Mouse (Mus musculus) layer of hippocampus, adult 8-10 months (tissue): ENCODE results near the gene Slfn2. TPM values are rescaled to one million over a fixed set of nuclear protein-coding genes. Genes with fewer than 3 reads are reported as not detected.
"Not testable (repeated sequence)": the region's sequence is repeated elsewhere in the genome, so short reads cannot be mapped to it uniquely, and the experiment has no call there.

Experiments
- DNase-seq, 2 experiments: peaks; one replicate each; pipeline ENCODE4 v3.0.0; 2022; ENCODE audit warnings: low spot score in 2 of 2
- total RNA-seq, 4 experiments: library from RNA; stranded (reverse); gene quantifications; 2 replicates each; pipeline ENCODE4 v1.2.4; 2022

Slfn2 gene
- 1 to 10 TPM in 2 of 4 experiments, under 1 TPM in 2; 0.43 to 2.9 (median 0.97) TPM for total RNA-seq

GRCm38 (mm10) chr11:83064946-83065345 lies at the start of gene Slfn2:
Slfn2 (plus strand) TSS chr11:83065112.
- DNase-seq = no peak

GRCm38 (mm10) chr11:83016093-83016492 lies 48.8 kb upstream of the Slfn2 start:
- DNase-seq = no peak

GRCm38 (mm10) chr11:83019561-83020519 lies 45.1 kb upstream of the Slfn2 start:
- DNase-seq = not testable (repeated sequence)

- DNase-seq = no peak
These were observed 44.3 kb upstream of the Slfn2 start, which contains the start of gene Slfn8 for GRCm38 (mm10) chr11:83020621-83021020. Slfn8 (minus strand) TSS chr11:83020810.

GRCm38 (mm10) chr11:83038686-83039085 lies 26.2 kb upstream of the Slfn2 start:
- DNase-seq = not testable (repeated sequence)

GRCm38 (mm10) chr11:83039156-83039555 lies 25.8 kb upstream of the Slfn2 start:
- DNase-seq = no peak

- no peak for DNase-seq
These were observed 25.1 kb upstream of the Slfn2 start for GRCm38 (mm10) chr11:83039796-83040195.

- DNase-seq = no peak
These were observed 24.6 kb upstream of the Slfn2 start for GRCm38 (mm10) chr11:83040325-83040724.

- no peak for DNase-seq
These were observed 23.9 kb upstream of the Slfn2 start for GRCm38 (mm10) chr11:83041000-83041399.

GRCm38 (mm10) chr11:83043891-83044290 lies 21.0 kb upstream of the Slfn2 start:
- no peak for DNase-seq

GRCm38 (mm10) chr11:83045642-83046041 lies 19.3 kb upstream of the Slfn2 start:
- no peak for DNase-seq

GRCm38 (mm10) chr11:83057863-83058262 lies 7.0 kb upstream of the Slfn2 start:
- peak in 1 of 2 experiments; percentile 25 for DNase-seq

- DNase-seq = no peak
These were observed 4.4 kb upstream of the Slfn2 start for GRCm38 (mm10) chr11:83060412-83061020.

- no peak for DNase-seq
These were observed 3.1 kb upstream of the Slfn2 start for GRCm38 (mm10) chr11:83061806-83062205.

GRCm38 (mm10) chr11:83063126-83063525 lies 1.8 kb upstream of the Slfn2 start:
- no peak for DNase-seq

GRCm38 (mm10) chr11:83063941-83064349 lies 967 bp upstream of the Slfn2 start:
- DNase-seq = no peak

GRCm38 (mm10) chr11:83065441-83066344 lies 781 bp downstream of the Slfn2 start:
- no peak for DNase-seq

GRCm38 (mm10) chr11:83066640-83067531 lies 2.0 kb downstream of the Slfn2 start:
- no peak for DNase-seq

- no peak for DNase-seq
These were observed 3.2 kb downstream of the Slfn2 start for GRCm38 (mm10) chr11:83067982-83068694.
